Mouse (Mus musculus) embryonic fibroblast, embryonic 13.5 days (primary cell): ENCODE results near the gene Lig1. TPM values are rescaled to one million over a fixed set of nuclear protein-coding genes. Genes with fewer than 3 reads are reported as not detected.
A peak's percentile ranks its signal among the peaks of the same experiment; 100 is the strongest.

Experiments used
- H3K27ac ChIP-seq: 2 replicates; pipeline ENCODE4 v1.5.1; 2012; ENCODE audit warnings: low read length, control low read depth, inconsistent platforms; ENCODE audit not compliant: insufficient read depth
- H3K4me1 ChIP-seq: 2 replicates; pipeline ENCODE4 v1.6.1; 2011; ENCODE audit warnings: low read length; ENCODE audit not compliant: control insufficient read depth, insufficient read depth
- H3K4me3 ChIP-seq: 2 replicates; pipeline ENCODE4 v1.5.1; 2011; ENCODE audit warnings: mild to moderate bottlenecking, control low read depth, low read length; ENCODE audit not compliant: insufficient read depth
- CTCF ChIP-seq: IDR thresholded peaks from 2 replicates; pipeline ENCODE4 v1.5.1; 2011; ENCODE audit warnings: mild to moderate bottlenecking, control low read depth, low read length, moderate library complexity, borderline replicate concordance; ENCODE audit not compliant: insufficient read depth
- POLR2A ChIP-seq: IDR thresholded peaks from 2 replicates; pipeline ENCODE4 v1.6.1; 2011; ENCODE audit warnings: low read depth, mild to moderate bottlenecking, control low read depth, low read length, moderate library complexity
- polyA plus RNA-seq: library from polyadenylated mRNA; stranded (reverse); fragments of >200 nt; gene quantifications from 2 replicates; pipeline ENCODE4 v1.2.4, GENCODE M21; 2011; ENCODE audit warnings: low read depth; ENCODE audit not compliant: missing spikeins, insufficient read length

Gene Lig1
- polyA plus RNA-seq, 1 experiment: 37.1 TPM

GRCm38 (mm10) chr7:13288621-13289020, 11.5 kb downstream of the Lig1 start:
- no peak overlapping the region for H3K4me3 ChIP-seq
- TF ChIP-seq POLR2A (no peak), CTCF (no peak)
- H3K4me1 ChIP-seq: peaks cover 9% of the 10 kb centered on the region; the same call in 1 of the 2 replicates
- no peak overlapping the region for H3K27ac ChIP-seq

GRCm38 (mm10) chr7:13290041-13290675, 13.1 kb downstream of the Lig1 start:
- peaks cover 9% of the 10 kb centered on the region; the same call in 1 of the 2 replicates for H3K4me1 ChIP-seq
- TF ChIP-seq CTCF (no peak), POLR2A (no peak)
- no peak overlapping the region for H3K4me3 ChIP-seq
- H3K27ac ChIP-seq: peak overlapping the region; percentile 64; the same call in 1 of the 2 replicates

- TF ChIP-seq CTCF: no peak
- no peak for TF ChIP-seq POLR2A
- Histone ChIP-seq H3K4me3 (no peak overlapping the region), H3K4me1 (peaks cover 9% of the 10 kb centered on the region; the same call in 1 of the 2 replicates), H3K27ac (peak overlapping the region; percentile 58)
These were observed 14.3 kb downstream of the Lig1 start for GRCm38 (mm10) chr7:13291370-13291769.

GRCm38 (mm10) chr7:13293878-13294855, 17.1 kb downstream of the Lig1 start:
- Histone ChIP-seq H3K4me1 (peaks cover 9% of the 10 kb centered on the region; the same call in 1 of the 2 replicates), H3K27ac (no peak overlapping the region), H3K4me3 (no peak overlapping the region)
- TF ChIP-seq CTCF (no peak), POLR2A (no peak)

- Histone ChIP-seq H3K4me1 (peaks cover 9% of the 10 kb centered on the region; the same call in 1 of the 2 replicates), H3K27ac (no peak overlapping the region), H3K4me3 (no peak overlapping the region)
- no peak for TF ChIP-seq CTCF
- no peak for TF ChIP-seq POLR2A
These were observed 18.2 kb downstream of the Lig1 start for GRCm38 (mm10) chr7:13295256-13295655.

- TF ChIP-seq CTCF (no peak), POLR2A (no peak)
- Histone ChIP-seq H3K4me3 (no peak overlapping the region), H3K27ac (no peak overlapping the region), H3K4me1 (no peaks in the 10 kb centered on the region)
These were observed 20.6 kb downstream of the Lig1 start for GRCm38 (mm10) chr7:13297636-13298035.

GRCm38 (mm10) chr7:13298821-13299220, 21.7 kb downstream of the Lig1 start:
- no peak overlapping the region for H3K4me3 ChIP-seq
- no peak overlapping the region for H3K27ac ChIP-seq
- TF ChIP-seq CTCF (no peak), POLR2A (no peak)
- no peaks in the 10 kb centered on the region for H3K4me1 ChIP-seq

GRCm38 (mm10) chr7:13301643-13302042, 24.6 kb downstream of the Lig1 start:
- Histone ChIP-seq H3K4me3 (no peak overlapping the region), H3K4me1 (no peaks in the 10 kb centered on the region), H3K27ac (no peak overlapping the region)
- TF ChIP-seq POLR2A (no peak), CTCF (no peak)

- Histone ChIP-seq H3K27ac (no peak overlapping the region), H3K4me1 (no peaks in the 10 kb centered on the region), H3K4me3 (no peak overlapping the region)
- TF ChIP-seq CTCF (no peak), POLR2A (no peak)
These were observed 25.7 kb downstream of the Lig1 start for GRCm38 (mm10) chr7:13302780-13303179.

GRCm38 (mm10) chr7:13303372-13303771, 26.3 kb downstream of the Lig1 start:
- no peaks in the 10 kb centered on the region for H3K4me1 ChIP-seq
- TF ChIP-seq POLR2A (no peak), CTCF (no peak)
- no peak overlapping the region for H3K4me3 ChIP-seq
- no peak overlapping the region for H3K27ac ChIP-seq
